Mouse (Mus musculus): ENCODE measurements at regions not wholly inside any gene's neighbourhood (a gene's known extent, or its start where the extent isn't known, plus 50 kb on each side); places are given as distances from the start of the nearest gene placed in this dataset. TPM values are rescaled to one million over a fixed set of nuclear protein-coding genes. Genes with fewer than 3 reads are reported as not detected.

- Histone ChIP-seq H3K9ac (replicated peaks; ENCODE audit: low read depth, low read length) (no peak overlapping the region), H3K36me3 (replicated peaks; ENCODE audit: control insufficient read depth, insufficient read depth, low read length) (no peaks in the 10 kb centered on the region), H3K27me3 (ENCODE audit: control insufficient read depth, insufficient read depth, low read length) (peaks cover 75% of the 10 kb centered on the region), H3K27ac (ENCODE audit: low read depth) (no peak overlapping the region), H3K4me1 (ENCODE audit: control insufficient read depth, insufficient read depth) (0 out of 2 replicates have a peak, but pooled peaks cover 6% of the 10 kb centered on the region), H3K4me3 (ENCODE audit: low read depth, low read length) (no peak overlapping the region), H3K9me3 (replicated peaks; ENCODE audit: control insufficient read depth, low read length) (no peaks in the 10 kb centered on the region), H3K4me2 (ENCODE audit: low read depth, low read length) (no peak overlapping the region)
- no peak for DNase-seq (ENCODE audit: low spot score)
- no peak for ATAC-seq (ENCODE audit: insufficient read depth, low read depth)
- TF ChIP-seq CTCF (IDR thresholded peaks at IDR 0.05; ENCODE audit: low read depth) (no peak), EP300 (IDR thresholded peaks at IDR 0.05; ENCODE audit: low read depth) (no peak)
- 22% methylated on average over 9 of the region's 9 CpGs for WGBS
These were observed 81.8 kb upstream of the Hsd17b12 start for GRCm38 (mm10) chr2:94239573-94239972.

GRCm38 (mm10) chr2:94236479-94236878 is 78.7 kb upstream of the Hsd17b12 start:
- H3K4me3 ChIP-seq (ENCODE audit: low read depth, low read length): no peak overlapping the region
- H3K4me2 ChIP-seq (ENCODE audit: low read depth, low read length): no peak overlapping the region
- no peak for ATAC-seq (ENCODE audit: insufficient read depth, low read depth)
- H3K9me3 ChIP-seq (replicated peaks; ENCODE audit: control insufficient read depth, low read length): no peaks in the 10 kb centered on the region
- WGBS: 37% methylated on average over 3 of the region's 3 CpGs
- H3K27me3 ChIP-seq (ENCODE audit: control insufficient read depth, insufficient read depth, low read length): peaks cover 44% of the 10 kb centered on the region
- no peak for DNase-seq (ENCODE audit: low spot score)
- TF ChIP-seq EP300 (IDR thresholded peaks at IDR 0.05; ENCODE audit: low read depth): no peak
- no peak for TF ChIP-seq CTCF (IDR thresholded peaks at IDR 0.05; ENCODE audit: low read depth)
- no peaks in the 10 kb centered on the region for H3K4me1 ChIP-seq (ENCODE audit: control insufficient read depth, insufficient read depth)
- no peak overlapping the region for H3K27ac ChIP-seq (ENCODE audit: low read depth)
- H3K9ac ChIP-seq (replicated peaks; ENCODE audit: low read depth, low read length): no peak overlapping the region
- no peaks in the 10 kb centered on the region for H3K36me3 ChIP-seq (replicated peaks; ENCODE audit: control insufficient read depth, insufficient read depth, low read length)

GRCm38 (mm10) chr2:94233597-94233996 is 75.8 kb upstream of the Hsd17b12 start:
- no peak overlapping the region for H3K4me3 ChIP-seq (ENCODE audit: low read depth, low read length)
- H3K27me3 ChIP-seq (ENCODE audit: control insufficient read depth, insufficient read depth, low read length): peaks cover 15% of the 10 kb centered on the region
- DNase-seq (ENCODE audit: low spot score) (no peak), ATAC-seq (ENCODE audit: insufficient read depth, low read depth) (no peak)
- H3K27ac ChIP-seq (ENCODE audit: low read depth): no peak overlapping the region
- H3K9me3 ChIP-seq (replicated peaks; ENCODE audit: control insufficient read depth, low read length): no peaks in the 10 kb centered on the region
- no peaks in the 10 kb centered on the region for H3K4me1 ChIP-seq (ENCODE audit: control insufficient read depth, insufficient read depth)
- no peaks in the 10 kb centered on the region for H3K36me3 ChIP-seq (replicated peaks; ENCODE audit: control insufficient read depth, insufficient read depth, low read length)
- no peak overlapping the region for H3K4me2 ChIP-seq (ENCODE audit: low read depth, low read length)
- 76% methylated on average over 7 of the region's 7 CpGs for WGBS
- TF ChIP-seq EP300 (IDR thresholded peaks at IDR 0.05; ENCODE audit: low read depth) (no peak), CTCF (IDR thresholded peaks at IDR 0.05; ENCODE audit: low read depth) (no peak)
- no peak overlapping the region for H3K9ac ChIP-seq (replicated peaks; ENCODE audit: low read depth, low read length)

GRCm38 (mm10) chr2:94219421-94219820 is 61.7 kb upstream of the Hsd17b12 start:
- Histone ChIP-seq H3K4me3 (ENCODE audit: low read depth, low read length) (no peak overlapping the region), H3K27ac (ENCODE audit: low read depth) (no peak overlapping the region), H3K4me2 (ENCODE audit: low read depth, low read length) (no peak overlapping the region), H3K36me3 (replicated peaks; ENCODE audit: control insufficient read depth, insufficient read depth, low read length) (no peaks in the 10 kb centered on the region), H3K9me3 (replicated peaks; ENCODE audit: control insufficient read depth, low read length) (no peaks in the 10 kb centered on the region), H3K9ac (replicated peaks; ENCODE audit: low read depth, low read length) (no peak overlapping the region), H3K27me3 (ENCODE audit: control insufficient read depth, insufficient read depth, low read length) (no peaks in the 10 kb centered on the region), H3K4me1 (ENCODE audit: control insufficient read depth, insufficient read depth) (no peaks in the 10 kb centered on the region)
- DNase-seq (ENCODE audit: low spot score): no peak
- 68% methylated on average over 5 of the region's 5 CpGs for WGBS
- no peak for ATAC-seq (ENCODE audit: insufficient read depth, low read depth)
- TF ChIP-seq EP300 (IDR thresholded peaks at IDR 0.05; ENCODE audit: low read depth) (no peak), CTCF (IDR thresholded peaks at IDR 0.05; ENCODE audit: low read depth) (no peak)

- H3K4me3 ChIP-seq (ENCODE audit: low read depth, low read length): no peak overlapping the region
- TF ChIP-seq EP300 (IDR thresholded peaks at IDR 0.05; ENCODE audit: low read depth) (no peak), CTCF (IDR thresholded peaks at IDR 0.05; ENCODE audit: low read depth) (no peak)
- H3K36me3 ChIP-seq (replicated peaks; ENCODE audit: control insufficient read depth, insufficient read depth, low read length): no peaks in the 10 kb centered on the region
- DNase-seq (ENCODE audit: low spot score) (no peak), ATAC-seq (ENCODE audit: insufficient read depth, low read depth) (no peak)
- WGBS: 84% methylated on average over 3 of the region's 3 CpGs
- no peak overlapping the region for H3K4me2 ChIP-seq (ENCODE audit: low read depth, low read length)
- H3K9ac ChIP-seq (replicated peaks; ENCODE audit: low read depth, low read length): no peak overlapping the region
- no peaks in the 10 kb centered on the region for H3K9me3 ChIP-seq (replicated peaks; ENCODE audit: control insufficient read depth, low read length)
- H3K27ac ChIP-seq (ENCODE audit: low read depth): no peak overlapping the region
- no peaks in the 10 kb centered on the region for H3K4me1 ChIP-seq (ENCODE audit: control insufficient read depth, insufficient read depth)
- no peaks in the 10 kb centered on the region for H3K27me3 ChIP-seq (ENCODE audit: control insufficient read depth, insufficient read depth, low read length)
These were observed 59.7 kb upstream of the Hsd17b12 start for GRCm38 (mm10) chr2:94217481-94217880.

- H3K4me2 ChIP-seq (ENCODE audit: low read depth, low read length): no peak overlapping the region
- TF ChIP-seq EP300 (IDR thresholded peaks at IDR 0.05; ENCODE audit: low read depth): no peak
- TF ChIP-seq CTCF (IDR thresholded peaks at IDR 0.05; ENCODE audit: low read depth): no peak
- no peak overlapping the region for H3K9ac ChIP-seq (replicated peaks; ENCODE audit: low read depth, low read length)
- WGBS: 85% methylated on average over 3 of the region's 3 CpGs
- ATAC-seq (ENCODE audit: insufficient read depth, low read depth): no peak
- H3K9me3 ChIP-seq (replicated peaks; ENCODE audit: control insufficient read depth, low read length): no peaks in the 10 kb centered on the region
- H3K27ac ChIP-seq (ENCODE audit: low read depth): no peak overlapping the region
- no peak overlapping the region for H3K4me3 ChIP-seq (ENCODE audit: low read depth, low read length)
- no peak for DNase-seq (ENCODE audit: low spot score)
- H3K4me1 ChIP-seq (ENCODE audit: control insufficient read depth, insufficient read depth): no peaks in the 10 kb centered on the region
- H3K27me3 ChIP-seq (ENCODE audit: control insufficient read depth, insufficient read depth, low read length): no peaks in the 10 kb centered on the region
- H3K36me3 ChIP-seq (replicated peaks; ENCODE audit: control insufficient read depth, insufficient read depth, low read length): no peaks in the 10 kb centered on the region
These were observed 57.7 kb upstream of the Hsd17b12 start for GRCm38 (mm10) chr2:94215455-94215854.

MicroRNAs in the stretch of these regions (microRNA counts, 519-probe panel; counts per million panel counts)
- not detected for microRNA mmu-miR-129-3p
- not detected for microRNA mmu-miR-129-5p

Small RNA genes in the stretch of these regions (microRNA-seq; reads per million reads assigned to microRNA genes)
- gene Mir129-2: not detected
- gene Mir129b: not detected

All from heart, postnatal 0 days (tissue).